In the genomic region with DNA sequence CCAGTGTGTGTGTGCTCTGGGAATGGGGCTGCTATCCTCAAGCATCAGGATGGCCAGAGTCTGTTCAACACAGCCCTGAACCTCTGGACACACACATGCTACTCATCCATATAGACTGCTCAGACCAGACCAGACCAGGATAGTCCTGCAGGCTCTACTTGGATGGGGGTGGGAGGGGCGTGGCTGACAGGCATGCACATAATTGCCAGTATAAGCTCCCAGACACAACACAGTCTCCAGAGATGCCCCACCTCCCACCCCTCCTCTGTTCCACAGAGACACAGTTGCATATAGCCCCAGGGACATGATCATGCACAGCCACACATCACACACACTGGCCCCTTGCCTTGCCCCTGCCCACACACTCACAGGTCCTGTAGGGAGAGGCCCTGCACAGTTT, we compare ENCODE assay signal across 17 mouse cellular contexts. TPM values are rescaled to one million over a fixed set of nuclear protein-coding genes. Genes with fewer than 3 reads are reported as not detected.
DNase-seq lines count a peak whose midpoint lies in the region; ATAC-seq lines count a peak whose summit lies in the region.
"Had no signal": no experiment of that assay in that cellular context is flagged by ENCODE, and none has a peak within 500 bp of the region (broad histone marks: within the 10 kb centered on the region; RNA-seq: fewer than 3 reads in every experiment).

No protein-coding gene starts in this region.

- no peak overlapping the region for H3K4me3 ChIP-seq in kidney, embryonic 16.5 days (ENCODE audit: low read length)
- no peak overlapping the region for H3K4me3 ChIP-seq in neural tube, embryonic 12.5 days
- no peak overlapping the region for H3K4me3 ChIP-seq in embryonic facial prominence, embryonic 14.5 days (ENCODE audit: low read depth, low read length)
- H3K4me3 ChIP-seq in neural tube, embryonic 14.5 days (ENCODE audit: low read depth, low read length): no peak overlapping the region
- H3K4me3 ChIP-seq: heart, embryonic 13.5 days; myocyte had no signal

- H3K27ac ChIP-seq in kidney, embryonic 16.5 days (ENCODE audit: low read length): no peak overlapping the region
- no peak overlapping the region for H3K27ac ChIP-seq in neural tube, embryonic 12.5 days
- H3K27ac ChIP-seq in embryonic facial prominence, embryonic 14.5 days (replicated peaks; ENCODE audit: low read depth, low read length): no peak overlapping the region
- H3K27ac ChIP-seq in neural tube, embryonic 14.5 days (ENCODE audit: low read depth, low read length): no peak overlapping the region
- H3K27ac ChIP-seq: heart, embryonic 13.5 days had no signal

- peak; percentile 35 for ATAC-seq in kidney, embryonic 16.5 days (ENCODE audit: low FRiP score, low TSS enrichment)
- ATAC-seq in neural tube, embryonic 12.5 days (ENCODE audit: low FRiP score, low read depth): 0 out of 2 replicates have a peak, but pooled peaks have one; percentile 17
- ATAC-seq in embryonic facial prominence, embryonic 14.5 days (ENCODE audit: low read depth): peak; percentile 42
- peak; percentile 28; the same call in 1 of the 2 replicates for ATAC-seq in neural tube, embryonic 14.5 days (ENCODE audit: low read depth)
- ATAC-seq: forebrain, postnatal 0 days had no signal

- no peaks in the 10 kb centered on the region for H3K36me3 ChIP-seq in kidney, embryonic 16.5 days (ENCODE audit: insufficient read depth, low read length)
- H3K36me3 ChIP-seq in neural tube, embryonic 12.5 days: no peaks in the 10 kb centered on the region
- no peaks in the 10 kb centered on the region for H3K36me3 ChIP-seq in embryonic facial prominence, embryonic 14.5 days (ENCODE audit: control insufficient read depth, insufficient read depth, low read length)
- no peaks in the 10 kb centered on the region for H3K36me3 ChIP-seq in neural tube, embryonic 14.5 days (ENCODE audit: control insufficient read depth, insufficient read depth, low read length)
- H3K36me3 ChIP-seq: G1E; heart, embryonic 13.5 days had no signal

- H3K4me1 ChIP-seq in kidney, embryonic 16.5 days (ENCODE audit: insufficient read depth, low read length): peaks cover 20% of the 10 kb centered on the region
- peaks cover 15% of the 10 kb centered on the region for H3K4me1 ChIP-seq in neural tube, embryonic 12.5 days
- H3K4me1 ChIP-seq in embryonic facial prominence, embryonic 14.5 days (ENCODE audit: control insufficient read depth, insufficient read depth, low read length): peaks cover 18% of the 10 kb centered on the region
- H3K4me1 ChIP-seq in neural tube, embryonic 14.5 days (ENCODE audit: control insufficient read depth, insufficient read depth, low read length): no peaks in the 10 kb centered on the region

- WGBS in kidney, embryonic 16.5 days: 80% methylated on average over 1 of the region's 1 CpGs
- 37% methylated on average over 1 of the region's 1 CpGs for WGBS in neural tube, embryonic 12.5 days
- 43% methylated on average over 1 of the region's 1 CpGs for WGBS in embryonic facial prominence, embryonic 14.5 days
- WGBS in neural tube, embryonic 14.5 days: 58% methylated on average over 1 of the region's 1 CpGs

- no peak overlapping the region for H3K4me2 ChIP-seq in kidney, embryonic 16.5 days (replicated peaks; ENCODE audit: low read depth, low read length)
- peak overlapping the region; percentile 16 for H3K4me2 ChIP-seq in neural tube, embryonic 12.5 days (replicated peaks)
- no peak overlapping the region for H3K4me2 ChIP-seq in embryonic facial prominence, embryonic 14.5 days (ENCODE audit: low read depth, low read length)
- H3K4me2 ChIP-seq in neural tube, embryonic 14.5 days (ENCODE audit: low read depth, low read length): no peak overlapping the region
- H3K4me2 ChIP-seq: heart, embryonic 13.5 days had no signal

- H3K9ac ChIP-seq in kidney, embryonic 16.5 days (replicated peaks; ENCODE audit: low read length): no peak overlapping the region; the same call in 1 of the 2 replicates
- no peak overlapping the region for H3K9ac ChIP-seq in neural tube, embryonic 12.5 days
- no peak overlapping the region for H3K9ac ChIP-seq in embryonic facial prominence, embryonic 14.5 days (ENCODE audit: low read depth, low read length)
- H3K9ac ChIP-seq in neural tube, embryonic 14.5 days (replicated peaks; ENCODE audit: low read depth, low read length): no peak overlapping the region
- H3K9ac ChIP-seq: forebrain, postnatal 0 days; heart, embryonic 13.5 days had no signal

- peaks cover 37% of the 10 kb centered on the region for H3K27me3 ChIP-seq in kidney, embryonic 16.5 days (ENCODE audit: insufficient read depth, low read length)
- H3K27me3 ChIP-seq in neural tube, embryonic 12.5 days (replicated peaks): peaks cover 34% of the 10 kb centered on the region
- peaks cover 35% of the 10 kb centered on the region for H3K27me3 ChIP-seq in embryonic facial prominence, embryonic 14.5 days (replicated peaks; ENCODE audit: control insufficient read depth, insufficient read depth, low read length)
- H3K27me3 ChIP-seq in neural tube, embryonic 14.5 days (ENCODE audit: control insufficient read depth, insufficient read depth, low read length): peaks cover 16% of the 10 kb centered on the region

- DNase-seq in kidney, adult 11 months: no peak
- DNase-seq in neural tube, embryonic 10.5 days (ENCODE audit: extremely low spot score, low spot score): no peak
- DNase-seq in embryonic facial prominence, embryonic 14.5 days (ENCODE audit: low spot score): no peak
- DNase-seq in heart, adult 9 months (ENCODE audit: low spot score in 2 of 2): no peak
- DNase-seq: forebrain, postnatal 0 days; heart, postnatal 4 days; kidney, adult 8-10 months; layer of hippocampus, postnatal 36 days; lung, adult 18-20 months; right cerebral cortex, postnatal 14 days; thymus, postnatal 36 days had no signal

- no peaks in the 10 kb centered on the region for H3K9me3 ChIP-seq in kidney, embryonic 16.5 days (ENCODE audit: low read length)
- H3K9me3 ChIP-seq in neural tube, embryonic 12.5 days: no peaks in the 10 kb centered on the region
- H3K9me3 ChIP-seq in embryonic facial prominence, embryonic 14.5 days (ENCODE audit: control insufficient read depth, low read length): no peaks in the 10 kb centered on the region
- H3K9me3 ChIP-seq in neural tube, embryonic 14.5 days (ENCODE audit: control insufficient read depth, low read length): no peaks in the 10 kb centered on the region
- H3K9me3 ChIP-seq: G1E; heart, embryonic 13.5 days had no signal

RNA-seq across cellular contexts. Expression of a gene that starts 5.7 kb away (rescaled TPM):
- polyA plus RNA-seq in kidney, embryonic 16.5 days (2015; fragmentation: Nextera tagmentation; extraction: Ambion mirVana): 6.1 and 6.4 TPM in 2 replicates
- polyA plus RNA-seq in neural tube, embryonic 12.5 days (2016; fragmentation: Nextera tagmentation; extraction: Ambion mirVana): 93.8 and 141 TPM in 2 replicates
- polyA plus RNA-seq in embryonic facial prominence, embryonic 14.5 days (2014; fragmentation: Nextera tagmentation; extraction: Ambion mirVana): 16.2 and 19.5 TPM in 2 replicates
- 0.80 and 103 TPM in 2 replicates for polyA plus RNA-seq in neural tube, embryonic 14.5 days (2014; fragmentation: Nextera tagmentation; extraction: Ambion mirVana)
- polyA plus RNA-seq: G1E, myocyte had no signal

RNA-seq across cellular contexts. Expression of a gene that starts 7.5 kb away (rescaled TPM):
- 2.7 and 2.8 TPM in 2 replicates for polyA plus RNA-seq in kidney, embryonic 16.5 days (2015; fragmentation: Nextera tagmentation; extraction: Ambion mirVana)
- 1.4 and 1.9 TPM in 2 replicates for polyA plus RNA-seq in neural tube, embryonic 12.5 days (2016; fragmentation: Nextera tagmentation; extraction: Ambion mirVana)
- polyA plus RNA-seq in embryonic facial prominence, embryonic 14.5 days (2014; fragmentation: Nextera tagmentation; extraction: Ambion mirVana): 1.2 and 1.6 TPM in 2 replicates
- polyA plus RNA-seq in neural tube, embryonic 14.5 days (2014; fragmentation: Nextera tagmentation; extraction: Ambion mirVana): 0.27 and 3.1 TPM in 2 replicates
- polyA plus RNA-seq: G1E, myocyte had no signal

RNA-seq across cellular contexts. Expression of a gene that starts 34.9 kb away (rescaled TPM):
- polyA plus RNA-seq in kidney, embryonic 16.5 days (2015; fragmentation: Nextera tagmentation; extraction: Ambion mirVana): 60.2 and 62.9 TPM in 2 replicates
- polyA plus RNA-seq in neural tube, embryonic 12.5 days (2016; fragmentation: Nextera tagmentation; extraction: Ambion mirVana): 11.7 and 12.4 TPM in 2 replicates
- polyA plus RNA-seq in embryonic facial prominence, embryonic 14.5 days (2014; fragmentation: Nextera tagmentation; extraction: Ambion mirVana): 26.7 and 29.6 TPM in 2 replicates
- 3.6 and 9.1 TPM in 2 replicates for polyA plus RNA-seq in neural tube, embryonic 14.5 days (2014; fragmentation: Nextera tagmentation; extraction: Ambion mirVana)
- polyA plus RNA-seq: G1E had no signal

RNA-seq across cellular contexts. Expression of a gene that starts 40.8 kb away (rescaled TPM):
- polyA plus RNA-seq in kidney, embryonic 16.5 days (2015; fragmentation: Nextera tagmentation; extraction: Ambion mirVana): 0.87 and 0.89 TPM in 2 replicates
- 0.33 and 0.53 TPM in 2 replicates for polyA plus RNA-seq in neural tube, embryonic 12.5 days (2016; fragmentation: Nextera tagmentation; extraction: Ambion mirVana)
- 0.60 and 1.5 TPM in 2 replicates for polyA plus RNA-seq in embryonic facial prominence, embryonic 14.5 days (2014; fragmentation: Nextera tagmentation; extraction: Ambion mirVana)
- polyA plus RNA-seq in neural tube, embryonic 14.5 days (2014; fragmentation: Nextera tagmentation; extraction: Ambion mirVana): 0.52 and 0.77 TPM in 2 replicates
- polyA plus RNA-seq: G1E; heart, embryonic 13.5 days had no signal

RNA-seq across cellular contexts. Expression of a gene that starts 57.3 kb away (rescaled TPM):
- 0.09 TPM in 1 of 2 replicates, not detected in the other for polyA plus RNA-seq in kidney, embryonic 16.5 days (2015; fragmentation: Nextera tagmentation; extraction: Ambion mirVana)
- polyA plus RNA-seq in neural tube, embryonic 12.5 days (2016; fragmentation: Nextera tagmentation; extraction: Ambion mirVana): not detected in 2 replicates
- polyA plus RNA-seq in embryonic facial prominence, embryonic 14.5 days (2014; fragmentation: Nextera tagmentation; extraction: Ambion mirVana): 0.08 TPM in 1 of 2 replicates, not detected in the other
- not detected in 2 replicates for polyA plus RNA-seq in neural tube, embryonic 14.5 days (2014; fragmentation: Nextera tagmentation; extraction: Ambion mirVana)
- polyA plus RNA-seq: forebrain, postnatal 0 days; G1E; myocyte had no signal
